Comparison of ENCODE assay signal across 8 mouse cellular contexts in genomic region chr13:76055391-76056232, GRCm38 (mm10). TPM values are rescaled to one million over a fixed set of nuclear protein-coding genes. Genes with fewer than 3 reads are reported as not detected.
A peak's percentile ranks its signal among the peaks of the same experiment; 100 is the strongest.
DNase-seq lines count a peak whose midpoint lies in the region; ATAC-seq and TF ChIP-seq lines count a peak whose summit lies in the region.

No protein-coding gene starts in this region.

- H3K4me1 ChIP-seq in E14TG2a.4 (replicated peaks; ENCODE audit: low read depth, low read length) = peaks cover 9% of the 10 kb centered on the region; the same call in 1 of the 2 replicates
- peaks cover 18% of the 10 kb centered on the region for H3K4me1 ChIP-seq in forebrain, embryonic 10.5 days
- H3K4me1 ChIP-seq in hindbrain, embryonic 11.5 days (replicated peaks; ENCODE audit: control insufficient read depth, insufficient read depth, low read length) = no peaks in the 10 kb centered on the region; the same call in 1 of the 2 replicates
- H3K4me1 ChIP-seq in lung, embryonic 16.5 days (replicated peaks; ENCODE audit: control insufficient read depth, insufficient read depth, low read length) = peaks cover 16% of the 10 kb centered on the region

- H3K27ac ChIP-seq in forebrain, embryonic 10.5 days = peak overlapping the region; percentile 64
- H3K27ac ChIP-seq in hindbrain, embryonic 11.5 days (ENCODE audit: low read depth, low read length) = no peak overlapping the region
- no peak overlapping the region for H3K27ac ChIP-seq in lung, embryonic 16.5 days (ENCODE audit: low read length)

- DNase-seq in c-Kit-negative CD71-positive TER-119-positive erythroid progenitor cells, embryonic 14.5 days (ENCODE audit: low read depth, low spot score) = peak; percentile 74
- peak; percentile 61 for DNase-seq in forebrain, embryonic 10.5 days (ENCODE audit: extremely low spot score, low spot score)
- DNase-seq in hindbrain, embryonic 11.5 days (ENCODE audit: low spot score) = peak; percentile 56
- peak; percentile 38 to 57 for DNase-seq in layer of hippocampus, postnatal 10 days (ENCODE audit: low spot score in 2 of 2)
- peak; percentile 56 for DNase-seq in retina, embryonic 14.5 days (ENCODE audit: low spot score)

- H3K36me3 ChIP-seq in E14TG2a.4 (ENCODE audit: insufficient read depth, low read length) = no peaks in the 10 kb centered on the region
- no peaks in the 10 kb centered on the region for H3K36me3 ChIP-seq in forebrain, embryonic 10.5 days (replicated peaks)
- H3K36me3 ChIP-seq in hindbrain, embryonic 11.5 days (ENCODE audit: control insufficient read depth, insufficient read depth, low read length) = no peaks in the 10 kb centered on the region
- no peaks in the 10 kb centered on the region for H3K36me3 ChIP-seq in lung, embryonic 16.5 days (ENCODE audit: control insufficient read depth, insufficient read depth, low read length)

- peak overlapping the region; percentile 81 for H3K4me3 ChIP-seq in E14TG2a.4 (replicated peaks; ENCODE audit: low read length)
- H3K4me3 ChIP-seq in forebrain, embryonic 10.5 days = peak overlapping the region; percentile 61
- peak overlapping the region; percentile 52 for H3K4me3 ChIP-seq in hindbrain, embryonic 11.5 days (ENCODE audit: low read depth, low read length)
- H3K4me3 ChIP-seq in lung, embryonic 16.5 days (ENCODE audit: low read length) = peak overlapping the region; percentile 57

- WGBS in forebrain, embryonic 10.5 days = under 1% methylated on average over 59 of the region's 59 CpGs
- WGBS in hindbrain, embryonic 11.5 days = under 1% methylated on average over 59 of the region's 59 CpGs
- under 1% methylated on average over 59 of the region's 59 CpGs for WGBS in lung, embryonic 16.5 days

- H3K9ac ChIP-seq in hindbrain, embryonic 11.5 days (ENCODE audit: low read depth, low read length) = peak overlapping the region; percentile 53; the same call in 1 of the 2 replicates
- peak overlapping the region; percentile 53 for H3K9ac ChIP-seq in lung, embryonic 16.5 days (ENCODE audit: low read length)

- peak overlapping the region; percentile 99 for H3K4me2 ChIP-seq in hindbrain, embryonic 11.5 days (replicated peaks; ENCODE audit: low read depth, low read length)
- peak overlapping the region; percentile 95 for H3K4me2 ChIP-seq in lung, embryonic 16.5 days (ENCODE audit: low read depth, low read length)

- no peaks in the 10 kb centered on the region for H3K9me3 ChIP-seq in E14TG2a.4 (ENCODE audit: low read length)
- H3K9me3 ChIP-seq in forebrain, embryonic 10.5 days = no peaks in the 10 kb centered on the region
- no peaks in the 10 kb centered on the region for H3K9me3 ChIP-seq in hindbrain, embryonic 11.5 days (ENCODE audit: control insufficient read depth, low read length)
- no peaks in the 10 kb centered on the region for H3K9me3 ChIP-seq in lung, embryonic 16.5 days (ENCODE audit: control insufficient read depth, low read length)

- no peak for TF ChIP-seq CTCF in E14TG2a.4 (conservative IDR thresholded peaks at IDR 0.05; ENCODE audit: low read length)

- peak; percentile 59 for ATAC-seq in hindbrain, embryonic 11.5 days (ENCODE audit: low FRiP score)
- peak; percentile 72 for ATAC-seq in lung, embryonic 16.5 days (ENCODE audit: low read depth)
- ATAC-seq in activated CD4-positive, CD25-positive, alpha-beta regulatory T cell, adult 4 months = no peak

- H3K27me3 ChIP-seq in E14TG2a.4 (ENCODE audit: insufficient read depth, low read length) = peaks cover 63% of the 10 kb centered on the region
- H3K27me3 ChIP-seq in forebrain, embryonic 10.5 days (ENCODE audit: poor library complexity, severe bottlenecking) = peaks cover 57% of the 10 kb centered on the region
- peaks cover 20% of the 10 kb centered on the region for H3K27me3 ChIP-seq in hindbrain, embryonic 11.5 days (ENCODE audit: control insufficient read depth, insufficient read depth, low read length)
- peaks cover 33% of the 10 kb centered on the region for H3K27me3 ChIP-seq in lung, embryonic 16.5 days (ENCODE audit: control insufficient read depth, insufficient read depth, low read depth, low read length)

RNA-seq across cellular contexts. Expression of gene Gpr150, which starts 1.2 kb away (rescaled TPM):
- polyA plus RNA-seq in forebrain, embryonic 10.5 days (2016; fragmentation: Nextera tagmentation; extraction: Ambion mirVana) = 0.48 and 0.66 TPM in 2 replicates
- polyA plus RNA-seq in hindbrain, embryonic 11.5 days (2014; fragmentation: Nextera tagmentation; extraction: Ambion mirVana) = 0.37 and 0.39 TPM in 2 replicates
- 1 to 10 TPM; 4.5 to 4.7 TPM for total RNA-seq in layer of hippocampus, postnatal 10 days (2021)
- polyA plus RNA-seq in lung, embryonic 16.5 days (2015; fragmentation: Nextera tagmentation; extraction: Ambion mirVana) = 0.06 TPM in 1 of 2 replicates, not detected in the other
- polyA plus RNA-seq in activated CD4-positive, CD25-positive, alpha-beta regulatory T cell, adult 4 months (2017; shearing (Covaris generic)) = not detected

RNA-seq across cellular contexts. Expression of gene Rfesd, which starts 37.1 kb away (rescaled TPM):
- 26.4 and 28.8 TPM in 2 replicates for polyA plus RNA-seq in forebrain, embryonic 10.5 days (2016; fragmentation: Nextera tagmentation; extraction: Ambion mirVana)
- polyA plus RNA-seq in hindbrain, embryonic 11.5 days (2014; fragmentation: Nextera tagmentation; extraction: Ambion mirVana) = 18.0 and 19.4 TPM in 2 replicates
- 10 to 100 TPM; 19.7 to 20.4 TPM for total RNA-seq in layer of hippocampus, postnatal 10 days (2021)
- polyA plus RNA-seq in lung, embryonic 16.5 days (2015; fragmentation: Nextera tagmentation; extraction: Ambion mirVana) = 17.8 and 18.8 TPM in 2 replicates
- 10 to 100 TPM; 35.9 to 38.4 TPM for polyA plus RNA-seq in activated CD4-positive, CD25-positive, alpha-beta regulatory T cell, adult 4 months (2017; shearing (Covaris generic))

RNA-seq across cellular contexts. Expression of gene Arsk, which starts 42.8 kb away (rescaled TPM):
- polyA plus RNA-seq in forebrain, embryonic 10.5 days (2016; fragmentation: Nextera tagmentation; extraction: Ambion mirVana) = 5.2 and 5.3 TPM in 2 replicates
- 5.0 and 5.5 TPM in 2 replicates for polyA plus RNA-seq in hindbrain, embryonic 11.5 days (2014; fragmentation: Nextera tagmentation; extraction: Ambion mirVana)
- 1 to 10 TPM; 4.8 to 5.1 TPM for total RNA-seq in layer of hippocampus, postnatal 10 days (2021)
- polyA plus RNA-seq in lung, embryonic 16.5 days (2015; fragmentation: Nextera tagmentation; extraction: Ambion mirVana) = 8.3 and 9.2 TPM in 2 replicates
- 1 to 10 TPM; 4.7 to 10.0 TPM for polyA plus RNA-seq in activated CD4-positive, CD25-positive, alpha-beta regulatory T cell, adult 4 months (2017; shearing (Covaris generic))

RNA-seq across cellular contexts. Expression of gene Ttc37, which starts 42.9 kb away (rescaled TPM):
- 14.6 and 15.9 TPM in 2 replicates for polyA plus RNA-seq in forebrain, embryonic 10.5 days (2016; fragmentation: Nextera tagmentation; extraction: Ambion mirVana)
- polyA plus RNA-seq in hindbrain, embryonic 11.5 days (2014; fragmentation: Nextera tagmentation; extraction: Ambion mirVana) = 17.4 and 20.1 TPM in 2 replicates
- total RNA-seq in layer of hippocampus, postnatal 10 days (2021) = 10 to 100 TPM; 19.9 to 23.5 TPM
- polyA plus RNA-seq in lung, embryonic 16.5 days (2015; fragmentation: Nextera tagmentation; extraction: Ambion mirVana) = 12.5 and 12.6 TPM in 2 replicates
- polyA plus RNA-seq in activated CD4-positive, CD25-positive, alpha-beta regulatory T cell, adult 4 months (2017; shearing (Covaris generic)) = 10 to 100 TPM; 16.8 to 17.8 TPM
